Mouse (Mus musculus) embryonic facial prominence, embryonic 14.5 days (tissue): Measurements from ENCODE around the gene Fibp. TPM values are rescaled to one million over a fixed set of nuclear protein-coding genes. Genes with fewer than 3 reads are reported as not detected.
"Not testable (repeated sequence)": the region's sequence is repeated elsewhere in the genome, so short reads cannot be mapped to it uniquely, and the experiment has no call there.

ENCODE experiments used
- ATAC-seq: fragments of 200-750 bp; cut with Nextera tagmentation; 2 replicates; pipeline ENCODE4 v1.8.0; 2017; ENCODE audit warnings: low read depth, moderate number of reproducible peaks, moderate TSS enrichment
- DNase-seq: peaks from one replicate; pipeline ENCODE4 v3.0.0-alpha.2; 2015; ENCODE audit warnings: low spot score
- H3K27ac ChIP-seq: fragments of 300-500 bp; sonication (generic); replicated peaks from 2 replicates; pipeline ENCODE4 v1.5.1; 2014; ENCODE audit warnings: low read depth, mild to moderate bottlenecking, low read length, moderate library complexity
- H3K27me3 ChIP-seq: fragments of 300-500 bp; sonication (generic); replicated peaks from 2 replicates; pipeline ENCODE4 v1.6.1; 2014; ENCODE audit warnings: low read length; ENCODE audit not compliant: control insufficient read depth, insufficient read depth
- H3K36me3 ChIP-seq: fragments of 300-500 bp; sonication (generic); 2 replicates; pipeline ENCODE4 v1.6.1; 2014; ENCODE audit warnings: low read length, mixed read lengths; ENCODE audit not compliant: control insufficient read depth, insufficient read depth
- H3K4me1 ChIP-seq: fragments of 300-500 bp; sonication (generic); 2 replicates; pipeline ENCODE4 v1.6.1; 2014; ENCODE audit warnings: antibody characterized with exemption, low read length; ENCODE audit not compliant: control insufficient read depth, insufficient read depth
- H3K4me2 ChIP-seq: fragments of 300-500 bp; sonication (generic); 2 replicates; pipeline ENCODE4 v1.6.1; 2014; ENCODE audit warnings: low read depth, mild to moderate bottlenecking, low read length, moderate library complexity, mixed read lengths
- H3K4me3 ChIP-seq: fragments of 300-500 bp; sonication (generic); 2 replicates; pipeline ENCODE4 v1.5.1; 2014; ENCODE audit warnings: low read depth, mild to moderate bottlenecking, low read length
- H3K9ac ChIP-seq: fragments of 300-500 bp; sonication (generic); 2 replicates; pipeline ENCODE4 v1.6.1; 2014; ENCODE audit warnings: low read depth, mild to moderate bottlenecking, low read length, moderate library complexity, mixed read lengths
- H3K9me3 ChIP-seq: fragments of 300-500 bp; sonication (generic); 2 replicates; pipeline ENCODE4 v1.6.1; 2016; ENCODE audit warnings: low read length; ENCODE audit not compliant: control insufficient read depth
- WGBS: fragments of 180-500 bp; shearing (Covaris S2); extraction: QIAGEN DNeasy Blood & Tissue Kit; methylation state at CpG from one replicate; pipeline ENCODE4 v1.1.7; 2014; 5-methylcytosine and 5-hydroxymethylcytosine counted together
- polyA plus RNA-seq: library from polyadenylated mRNA; unstranded; fragments of >200 nt; fragmentation: Nextera tagmentation; extraction: Ambion mirVana; gene quantifications from 2 replicates; pipeline ENCODE4 v1.2.1, GENCODE M21; 2014

The Fibp gene
- polyA plus RNA-seq, 1 experiment from 2014 or later, result 75.0 TPM

DNA sequence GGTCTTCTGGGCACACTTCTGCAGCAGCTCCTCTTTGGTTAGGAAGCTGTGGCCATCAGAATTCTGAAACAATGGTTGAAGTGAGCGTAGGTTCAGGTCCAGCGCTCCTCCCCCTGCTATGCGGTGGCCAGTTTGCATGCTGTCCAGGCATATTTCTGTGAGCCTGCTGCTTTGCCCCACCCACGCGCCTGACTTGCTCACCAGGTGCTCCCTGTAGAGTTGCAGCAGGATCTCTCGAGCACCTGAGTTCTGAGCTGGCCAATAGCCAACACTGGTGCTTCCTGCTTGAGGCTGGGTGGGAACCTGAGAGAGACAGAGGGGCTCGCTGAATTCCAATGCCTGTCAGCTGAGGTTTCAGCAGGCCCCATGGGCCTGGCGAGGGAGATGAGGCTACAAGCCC lies 25.9 kb downstream of the Fibp start:
- WGBS, result 83% methylated on average over 8 of the region's 8 CpGs
- Histone ChIP-seq H3K4me3 (no peak overlapping the region), H3K4me1 (peaks cover 12% of the 10 kb centered on the region), H3K27ac (no peak overlapping the region), H3K27me3 (no peaks in the 10 kb centered on the region), H3K9me3 (no peaks in the 10 kb centered on the region), H3K36me3 (peaks cover 52% of the 10 kb centered on the region), H3K9ac (peak overlapping the region; percentile 19; the same call in 1 of the 2 replicates), H3K4me2 (no peak overlapping the region)
- ATAC-seq, result no peak
- DNase-seq, result peak; percentile 56

GRCm38 (mm10) chr19:5486771-5487170 lies 26.4 kb downstream of the Fibp start:
- WGBS, result 83% methylated on average over 4 of the region's 4 CpGs
- H3K4me2 ChIP-seq, result peak overlapping the region; percentile 73
- H3K36me3 ChIP-seq, result peaks cover 47% of the 10 kb centered on the region
- no peaks in the 10 kb centered on the region for H3K9me3 ChIP-seq
- peak overlapping the region; percentile 19; the same call in 1 of the 2 replicates for H3K9ac ChIP-seq
- no peaks in the 10 kb centered on the region for H3K27me3 ChIP-seq
- DNase-seq (no peak), ATAC-seq (no peak)
- 0 out of 2 replicates have a peak overlapping the region, but pooled peaks have one; percentile 98 for H3K27ac ChIP-seq
- peaks cover 12% of the 10 kb centered on the region for H3K4me1 ChIP-seq
- peak overlapping the region; percentile 55; the same call in 1 of the 2 replicates for H3K4me3 ChIP-seq

GRCm38 (mm10) chr19:5487768-5488550 lies 27.5 kb downstream of the Fibp start, which contains the start of gene Mus81:
Gene Mus81 (minus strand): TSS chr19:5488402.
- Histone ChIP-seq H3K27ac (peak within 1 kb of the TSS; percentile 98), H3K9me3 (no peaks in the 10 kb centered on the region), H3K4me2 (peak within 1 kb of the TSS; percentile 73), H3K36me3 (peaks cover 44% of the 10 kb centered on the region), H3K4me1 (peaks cover 12% of the 10 kb centered on the region), H3K27me3 (no peaks in the 10 kb centered on the region), H3K4me3 (peak within 1 kb of the TSS; percentile 55), H3K9ac (peak within 1 kb of the TSS; percentile 68)
- ATAC-seq, result peak; percentile 65
- under 1% methylated on average over 36 of the region's 39 CpGs for WGBS
- DNase-seq, result peak; percentile 98

GRCm38 (mm10) chr19:5488878-5489571 lies 28.6 kb downstream of the Fibp start:
- peak; percentile 99 for DNase-seq
- peak overlapping the region; percentile 55 for H3K4me3 ChIP-seq
- H3K27me3 ChIP-seq, result no peaks in the 10 kb centered on the region
- H3K36me3 ChIP-seq, result peaks cover 44% of the 10 kb centered on the region
- peaks cover 12% of the 10 kb centered on the region for H3K4me1 ChIP-seq
- ATAC-seq, result peak; percentile 83
- no peaks in the 10 kb centered on the region for H3K9me3 ChIP-seq
- peak overlapping the region; percentile 98 for H3K27ac ChIP-seq
- peak overlapping the region; percentile 73 for H3K4me2 ChIP-seq
- H3K9ac ChIP-seq, result peak overlapping the region; percentile 68
- 0% methylated on average over 24 of the region's 26 CpGs for WGBS

GRCm38 (mm10) chr19:5489721-5490120 lies 29.3 kb downstream of the Fibp start:
- not testable (repeated sequence) for H3K27me3 ChIP-seq, DNase-seq, H3K9me3 ChIP-seq, ATAC-seq
- Histone ChIP-seq H3K36me3 (peaks cover 45% of the 10 kb centered on the region), H3K27ac (peak overlapping the region; percentile 98), H3K4me3 (peak overlapping the region; percentile 93), H3K9ac (0 out of 2 replicates have a peak overlapping the region, but pooled peaks have one; percentile 96), H3K4me2 (peak overlapping the region; percentile 73), H3K4me1 (peaks cover 12% of the 10 kb centered on the region)
- 47% methylated on average over 10 of the region's 10 CpGs for WGBS

- Histone ChIP-seq H3K9me3 (no peaks in the 10 kb centered on the region), H3K4me1 (peaks cover 12% of the 10 kb centered on the region), H3K4me3 (peak within 1 kb of the TSS; percentile 93), H3K4me2 (peak within 1 kb of the TSS; percentile 73), H3K9ac (peak within 1 kb of the TSS; percentile 96), H3K27ac (peak within 1 kb of the TSS; percentile 98), H3K36me3 (peaks cover 43% of the 10 kb centered on the region), H3K27me3 (no peaks in the 10 kb centered on the region)
- ATAC-seq (peak; percentile 69), DNase-seq (peak; percentile 98)
- under 1% methylated on average over 44 of the region's 62 CpGs for WGBS
These were observed 30.0 kb downstream of the Fibp start, which contains the start of gene Cfl1 for GRCm38 (mm10) chr19:5490313-5490897. Gene Cfl1 (plus strand): TSS chr19:5490455.

DNA sequence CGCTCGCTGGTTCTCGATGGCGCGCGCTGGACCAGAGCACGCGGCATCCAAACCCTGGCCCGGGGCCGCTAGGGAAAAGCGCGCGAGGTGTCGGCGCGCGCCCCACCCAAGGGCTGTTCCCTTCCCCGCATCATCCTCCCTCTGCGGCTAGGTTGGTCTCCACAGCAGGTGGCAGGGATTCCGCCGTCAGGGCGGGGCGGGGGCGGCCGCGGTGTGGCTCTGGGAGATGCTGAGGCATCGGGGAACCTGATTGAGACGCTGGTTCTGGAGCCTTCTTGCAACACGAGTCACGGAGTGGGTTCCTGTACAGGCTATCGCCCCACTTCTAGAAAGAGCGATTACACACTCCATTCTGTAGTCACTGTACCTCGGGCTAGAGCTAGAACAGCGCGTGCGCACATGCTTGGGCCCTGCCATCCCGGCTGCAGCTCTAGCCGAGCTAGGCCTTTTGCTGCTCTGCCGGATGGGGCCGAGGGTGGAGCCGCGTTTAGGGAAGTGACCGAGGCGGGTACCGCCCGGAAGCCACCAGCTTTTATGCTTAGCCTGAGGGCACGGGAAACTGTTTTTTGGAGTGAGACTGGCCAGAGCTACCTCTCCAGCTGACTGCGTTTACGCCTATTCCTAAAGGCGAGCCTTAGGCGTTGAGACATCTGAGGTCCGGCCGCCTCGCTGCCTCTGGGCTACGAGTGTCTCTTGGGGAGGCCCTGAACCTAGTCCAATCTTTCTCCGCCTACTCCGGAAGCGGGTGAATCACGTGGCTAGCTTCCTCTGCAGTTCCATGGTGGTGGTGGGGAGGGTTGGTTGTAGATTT lies 30.7 kb downstream of the Fibp start:
- DNase-seq (peak; percentile 88), ATAC-seq (peak; percentile 6; the same call in 1 of the 2 replicates)
- H3K27ac ChIP-seq, result peak overlapping the region; percentile 98
- H3K9me3 ChIP-seq, result no peaks in the 10 kb centered on the region
- H3K9ac ChIP-seq, result peak overlapping the region; percentile 96
- H3K36me3 ChIP-seq, result peaks cover 43% of the 10 kb centered on the region
- peaks cover 12% of the 10 kb centered on the region for H3K4me1 ChIP-seq
- WGBS, result under 1% methylated on average over 42 of the region's 59 CpGs
- no peaks in the 10 kb centered on the region for H3K27me3 ChIP-seq
- peak overlapping the region; percentile 73 for H3K4me2 ChIP-seq
- H3K4me3 ChIP-seq, result peak overlapping the region; percentile 93
